Mouse (Mus musculus) heart, embryonic 12.5 days (tissue): ENCODE measurements at regions not wholly inside any gene's neighbourhood (a gene's known extent, or its start where the extent isn't known, plus 50 kb on each side); places are given as distances from the start of the nearest gene placed in this dataset.
A peak's percentile ranks its signal among the peaks of the same experiment; 100 is the strongest.

Experiments used
- ATAC-seq: fragments of 200-750 bp; cut with Nextera tagmentation; 2 replicates; pipeline ENCODE4 v1.8.0; 2017; ENCODE audit warnings: moderate TSS enrichment, moderate library complexity; ENCODE audit not compliant: insufficient number of reproducible peaks, low FRiP score
- H3K27ac ChIP-seq: fragments of 300-500 bp; sonication (generic); 2 replicates; pipeline ENCODE4 v1.5.1; 2016; ENCODE audit warnings: mild to moderate bottlenecking, moderate library complexity; ENCODE audit not compliant: poor library complexity, severe bottlenecking
- H3K27me3 ChIP-seq: fragments of 300-500 bp; sonication (generic); replicated peaks from 2 replicates; pipeline ENCODE4 v1.6.1; 2016; ENCODE audit warnings: mild to moderate bottlenecking, moderate library complexity
- H3K36me3 ChIP-seq: fragments of 300-500 bp; sonication (generic); 2 replicates; pipeline ENCODE4 v1.6.1; 2016; ENCODE audit warnings: mild to moderate bottlenecking, moderate library complexity
- H3K4me1 ChIP-seq: fragments of 300-500 bp; sonication (generic); replicated peaks from 2 replicates; pipeline ENCODE4 v1.6.1; 2016; ENCODE audit warnings: mild to moderate bottlenecking
- H3K4me2 ChIP-seq: fragments of 300-500 bp; sonication (generic); 2 replicates; pipeline ENCODE4 v1.6.1; 2016; ENCODE audit warnings: mild to moderate bottlenecking, moderate library complexity
- H3K4me3 ChIP-seq: fragments of 300-500 bp; sonication (generic); 2 replicates; pipeline ENCODE4 v1.5.1; 2016; ENCODE audit warnings: mild to moderate bottlenecking
- H3K9ac ChIP-seq: fragments of 300-500 bp; sonication (generic); 2 replicates; pipeline ENCODE4 v1.6.1; 2016; ENCODE audit warnings: mild to moderate bottlenecking, moderate library complexity
- H3K9me3 ChIP-seq: fragments of 300-500 bp; sonication (generic); replicated peaks from 2 replicates; pipeline ENCODE4 v1.6.1; 2016; ENCODE audit warnings: mild to moderate bottlenecking, moderate library complexity
- WGBS: fragments of 180-500 bp; shearing (Covaris S2); methylation state at CpG from one replicate; pipeline ENCODE4 v1.1.7; 2016; 5-methylcytosine and 5-hydroxymethylcytosine counted together

- no peak overlapping the region for H3K27ac ChIP-seq
- H3K4me2 ChIP-seq = no peak overlapping the region
- H3K4me1 ChIP-seq = peaks cover 17% of the 10 kb centered on the region
- no peak overlapping the region for H3K4me3 ChIP-seq
- ATAC-seq = no peak
- no peaks in the 10 kb centered on the region for H3K27me3 ChIP-seq
- H3K9ac ChIP-seq = no peak overlapping the region
- no peaks in the 10 kb centered on the region for H3K36me3 ChIP-seq
- WGBS = 87% methylated on average over 8 of the region's 8 CpGs
- H3K9me3 ChIP-seq = peaks cover 7% of the 10 kb centered on the region
Measured at GRCm38 (mm10) chr5:148742158-148742835, 186.8 kb downstream of the Katnal1 start.

GRCm38 (mm10) chr5:148741267-148742004 is 187.7 kb downstream of the Katnal1 start:
- H3K4me3 ChIP-seq = no peak overlapping the region
- H3K27me3 ChIP-seq = no peaks in the 10 kb centered on the region
- H3K9me3 ChIP-seq = peaks cover 7% of the 10 kb centered on the region
- H3K36me3 ChIP-seq = no peaks in the 10 kb centered on the region
- H3K4me2 ChIP-seq = no peak overlapping the region
- 89% methylated on average over 19 of the region's 19 CpGs for WGBS
- H3K9ac ChIP-seq = no peak overlapping the region
- no peak for ATAC-seq
- H3K27ac ChIP-seq = no peak overlapping the region
- peaks cover 17% of the 10 kb centered on the region for H3K4me1 ChIP-seq

GRCm38 (mm10) chr5:148740366-148741266 is 188.0 kb upstream of the Ubl3 start:
- Histone ChIP-seq H3K4me3 (no peak overlapping the region), H3K9ac (no peak overlapping the region), H3K9me3 (peaks cover 15% of the 10 kb centered on the region), H3K4me2 (no peak overlapping the region), H3K4me1 (peaks cover 17% of the 10 kb centered on the region), H3K27me3 (no peaks in the 10 kb centered on the region), H3K36me3 (no peaks in the 10 kb centered on the region), H3K27ac (no peak overlapping the region)
- 54% methylated on average over 15 of the region's 15 CpGs for WGBS
- no peak for ATAC-seq

- H3K27me3 ChIP-seq = no peaks in the 10 kb centered on the region
- H3K9ac ChIP-seq = no peak overlapping the region
- H3K36me3 ChIP-seq = no peaks in the 10 kb centered on the region
- peaks cover 15% of the 10 kb centered on the region for H3K9me3 ChIP-seq
- H3K4me1 ChIP-seq = peaks cover 17% of the 10 kb centered on the region
- no peak overlapping the region for H3K27ac ChIP-seq
- H3K4me2 ChIP-seq = no peak overlapping the region
- H3K4me3 ChIP-seq = no peak overlapping the region
- ATAC-seq = no peak
- 87% methylated on average over 2 of the region's 2 CpGs for WGBS
Measured at GRCm38 (mm10) chr5:148739672-148740071, 187.1 kb upstream of the Ubl3 start.

GRCm38 (mm10) chr5:148739141-148739540 is 186.6 kb upstream of the Ubl3 start:
- H3K4me1 ChIP-seq = peaks cover 17% of the 10 kb centered on the region
- ATAC-seq = no peak
- WGBS = 72% methylated on average over 3 of the region's 3 CpGs
- no peaks in the 10 kb centered on the region for H3K36me3 ChIP-seq
- peaks cover 11% of the 10 kb centered on the region for H3K9me3 ChIP-seq
- H3K4me3 ChIP-seq = no peak overlapping the region
- H3K27ac ChIP-seq = no peak overlapping the region
- no peaks in the 10 kb centered on the region for H3K27me3 ChIP-seq
- H3K9ac ChIP-seq = no peak overlapping the region
- H3K4me2 ChIP-seq = no peak overlapping the region

GRCm38 (mm10) chr5:148729541-148729940 is 177.0 kb upstream of the Ubl3 start:
- Histone ChIP-seq H3K27ac (no peak overlapping the region), H3K9me3 (0 out of 2 replicates have a peak, but pooled peaks cover 2% of the 10 kb centered on the region), H3K36me3 (no peaks in the 10 kb centered on the region), H3K27me3 (no peaks in the 10 kb centered on the region), H3K4me3 (no peak overlapping the region), H3K9ac (no peak overlapping the region), H3K4me1 (peaks cover 3% of the 10 kb centered on the region; the same call in 1 of the 2 replicates), H3K4me2 (no peak overlapping the region)
- 49% methylated on average over 15 of the region's 15 CpGs for WGBS
- ATAC-seq = 0 out of 2 replicates have a peak, but pooled peaks have one; percentile 11

GRCm38 (mm10) chr5:148728492-148728891 is 175.9 kb upstream of the Ubl3 start:
- peaks cover 3% of the 10 kb centered on the region; the same call in 1 of the 2 replicates for H3K4me1 ChIP-seq
- ATAC-seq = no peak
- no peak overlapping the region for H3K4me3 ChIP-seq
- no peaks in the 10 kb centered on the region for H3K27me3 ChIP-seq
- H3K4me2 ChIP-seq = no peak overlapping the region
- H3K9ac ChIP-seq = no peak overlapping the region
- no peaks in the 10 kb centered on the region for H3K36me3 ChIP-seq
- WGBS = 60% methylated on average over 1 of the region's 1 CpGs
- no peak overlapping the region for H3K27ac ChIP-seq
- H3K9me3 ChIP-seq = 0 out of 2 replicates have a peak, but pooled peaks cover 2% of the 10 kb centered on the region

GRCm38 (mm10) chr5:148726442-148726841 is 173.9 kb upstream of the Ubl3 start:
- Histone ChIP-seq H3K27me3 (no peaks in the 10 kb centered on the region), H3K27ac (no peak overlapping the region), H3K9me3 (0 out of 2 replicates have a peak, but pooled peaks cover 2% of the 10 kb centered on the region), H3K4me3 (no peak overlapping the region), H3K4me2 (no peak overlapping the region), H3K4me1 (peaks cover 3% of the 10 kb centered on the region; the same call in 1 of the 2 replicates), H3K9ac (no peak overlapping the region), H3K36me3 (no peaks in the 10 kb centered on the region)
- no peak for ATAC-seq
- WGBS = 74% methylated on average over 7 of the region's 7 CpGs

GRCm38 (mm10) chr5:148724470-148724869 is 171.9 kb upstream of the Ubl3 start:
- Histone ChIP-seq H3K27ac (no peak overlapping the region), H3K4me1 (no peaks in the 10 kb centered on the region), H3K27me3 (no peaks in the 10 kb centered on the region), H3K4me3 (no peak overlapping the region), H3K4me2 (no peak overlapping the region), H3K9me3 (0 out of 2 replicates have a peak, but pooled peaks cover 2% of the 10 kb centered on the region), H3K36me3 (no peaks in the 10 kb centered on the region), H3K9ac (no peak overlapping the region)
- WGBS = 54% methylated on average over 6 of the region's 6 CpGs
- no peak for ATAC-seq

GRCm38 (mm10) chr5:148723677-148724227 is 171.2 kb upstream of the Ubl3 start:
- Histone ChIP-seq H3K27me3 (no peaks in the 10 kb centered on the region), H3K9ac (no peak overlapping the region), H3K27ac (no peak overlapping the region), H3K4me3 (no peak overlapping the region), H3K4me2 (no peak overlapping the region), H3K36me3 (no peaks in the 10 kb centered on the region), H3K4me1 (no peaks in the 10 kb centered on the region), H3K9me3 (peaks cover 4% of the 10 kb centered on the region; the same call in 1 of the 2 replicates)
- ATAC-seq = no peak
- 82% methylated on average over 11 of the region's 11 CpGs for WGBS
